Mouse (Mus musculus) liver, embryonic 14.5 days (tissue): Measurements from ENCODE around the gene Cnnm2.

Experiments
- CTCF ChIP-seq: IDR thresholded peaks from 2 replicates; pipeline ENCODE4 v1.5.1; 2016; ENCODE audit warnings: antibody characterized with exemption, low read depth, control low read depth
- EP300 ChIP-seq: IDR thresholded peaks from 2 replicates; pipeline ENCODE4 v1.6.1; 2016; ENCODE audit warnings: antibody characterized with exemption, low read depth

- TF ChIP-seq CTCF, result no peak
- TF ChIP-seq EP300, result peak; percentile 26; the same call in 1 of the 2 replicates
Measured at GRCm38 (mm10) chr19:46846459-46846858, 85.1 kb downstream of the Cnnm2 start.
